Mouse (Mus musculus) liver, embryonic 14.5 days (tissue): ENCODE results near the gene Plxnb2.

ENCODE experiments used
- CTCF ChIP-seq: IDR thresholded peaks from 2 replicates; pipeline ENCODE4 v1.5.1; 2016; ENCODE audit warnings: antibody characterized with exemption, low read depth, control low read depth
- EP300 ChIP-seq: IDR thresholded peaks from 2 replicates; pipeline ENCODE4 v1.6.1; 2016; ENCODE audit warnings: antibody characterized with exemption, low read depth

DNA sequence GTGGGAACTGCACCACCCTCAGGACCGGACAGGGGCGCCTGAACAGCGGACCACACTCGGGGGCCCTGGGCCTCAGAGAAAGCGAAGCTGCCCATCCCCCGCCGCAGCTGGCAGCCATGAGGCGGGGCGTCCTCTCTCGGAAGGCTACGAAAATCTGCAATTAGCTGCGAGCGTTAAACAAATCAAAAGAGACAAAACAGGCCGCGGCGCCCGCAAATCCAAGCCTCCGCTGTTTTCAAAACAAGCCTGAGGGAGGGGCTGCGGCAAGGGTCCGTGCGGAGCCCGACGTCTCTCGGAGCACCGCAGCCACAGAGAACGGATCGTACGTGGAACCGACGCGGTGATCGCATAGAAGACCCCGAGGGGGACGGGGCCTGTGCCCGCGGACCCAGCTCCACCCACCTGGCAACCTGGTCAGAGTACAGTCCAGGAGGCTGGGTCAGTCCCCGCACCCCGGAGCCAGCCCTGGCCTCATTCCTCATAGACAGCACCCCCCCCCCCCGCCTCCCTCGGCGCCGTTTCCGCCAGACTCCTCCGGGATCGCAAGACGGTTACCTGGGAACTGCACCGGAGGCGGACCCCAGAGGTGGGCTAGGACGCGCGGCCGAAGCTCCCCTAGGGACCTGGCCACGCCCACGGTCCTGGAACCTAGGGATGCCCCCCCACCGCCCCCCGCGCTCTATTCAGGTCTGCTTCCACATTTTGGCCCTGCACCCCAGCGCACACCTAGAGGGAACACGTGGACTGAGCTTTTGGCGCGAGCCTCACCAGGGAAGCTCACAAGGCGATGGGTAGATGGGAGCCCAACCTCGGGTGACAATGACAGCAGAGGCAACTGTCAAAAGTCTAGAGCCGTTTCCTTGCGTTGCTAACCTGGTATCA, 7.3 kb downstream of the Plxnb2 start:
- TF ChIP-seq CTCF (no peak), EP300 (no peak)
